Mouse (Mus musculus): ENCODE data around the gene Rnf25.

DNA sequence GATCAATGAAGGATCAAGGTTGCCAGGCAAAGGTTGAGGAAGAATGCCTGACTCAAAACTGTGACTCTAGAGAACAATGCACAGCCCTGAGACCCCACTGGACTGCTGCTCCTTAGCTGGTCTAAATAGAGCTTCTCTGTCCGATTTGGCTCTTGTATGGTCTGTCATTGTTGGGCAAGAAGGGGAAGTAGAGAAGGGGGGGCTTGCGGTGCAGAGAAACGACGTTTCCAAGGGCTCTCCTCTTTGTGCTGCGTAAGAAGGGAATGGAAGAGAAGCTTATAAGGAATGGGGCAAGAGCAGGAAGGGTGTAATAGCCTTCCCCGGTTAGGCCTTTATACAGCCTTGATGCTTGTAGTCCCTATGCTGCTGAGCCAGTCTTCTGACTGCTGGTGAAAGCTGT lies 35.4 kb downstream of the Rnf25 start:
- TF ChIP-seq CTCF (IDR thresholded peaks at IDR 0.05; ENCODE audit: extremely low read depth, insufficient read depth, insufficient read length, insufficient replicate concordance) = no peak
- TF ChIP-seq POLR2A (IDR thresholded peaks at IDR 0.05; ENCODE audit: low read depth, low read length) = no peak

All from spleen, adult 2 months (tissue).